Mouse (Mus musculus): ENCODE data around the gene Abca8a. TPM values are rescaled to one million over a fixed set of nuclear protein-coding genes. Genes with fewer than 3 reads are reported as not detected.

Abca8a gene
- total and polyA plus RNA-seq, 2 experiments from 2014 or later, result 0.39 to 0.71 TPM

DNA sequence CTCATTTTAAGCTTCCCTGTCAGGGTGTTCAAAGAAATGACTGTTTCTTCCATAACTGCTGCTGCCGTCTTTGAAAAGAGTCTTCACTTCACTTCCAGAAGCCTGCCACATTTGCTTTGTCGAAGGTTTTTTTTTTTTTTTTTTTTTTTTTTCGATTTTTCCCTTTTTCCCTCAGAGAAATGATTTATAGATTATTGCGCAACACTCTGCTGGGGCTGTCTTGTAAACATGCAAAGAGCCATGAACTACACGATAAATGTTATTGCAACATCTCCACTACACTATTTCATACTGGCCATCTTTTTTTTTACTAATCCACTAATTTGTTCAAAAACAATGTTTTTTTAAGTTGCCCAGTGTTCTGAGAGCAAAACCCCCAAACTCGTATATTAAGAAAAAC lies 1.7 kb upstream of the Abca8a start:
- no peak overlapping the region for H3K4me2 ChIP-seq (ENCODE audit: low read depth, low read length, poor library complexity, severe bottlenecking)
- no peaks in the 10 kb centered on the region for H3K36me3 ChIP-seq (ENCODE audit: insufficient read depth, low read length)
- H3K4me1 ChIP-seq (ENCODE audit: insufficient read depth, low read length), result no peaks in the 10 kb centered on the region
- WGBS, result 74% methylated on average over 6 of the region's 6 CpGs
- no peaks in the 10 kb centered on the region for H3K9me3 ChIP-seq (ENCODE audit: low read length)
- no peak for TF ChIP-seq CTCF (IDR thresholded peaks at IDR 0.05)
- H3K27me3 ChIP-seq (ENCODE audit: insufficient read depth, low read length), result no peaks in the 10 kb centered on the region
- DNase-seq (ENCODE audit: low spot score), result no peak
- H3K9ac ChIP-seq (replicated peaks; ENCODE audit: low read length, poor library complexity, severe bottlenecking), result no peak overlapping the region
- ATAC-seq (ENCODE audit: low FRiP score), result no peak
- H3K27ac ChIP-seq (ENCODE audit: low read depth, low read length), result no peak overlapping the region
- H3K4me3 ChIP-seq (ENCODE audit: low read depth, low read length), result no peak overlapping the region

DNA sequence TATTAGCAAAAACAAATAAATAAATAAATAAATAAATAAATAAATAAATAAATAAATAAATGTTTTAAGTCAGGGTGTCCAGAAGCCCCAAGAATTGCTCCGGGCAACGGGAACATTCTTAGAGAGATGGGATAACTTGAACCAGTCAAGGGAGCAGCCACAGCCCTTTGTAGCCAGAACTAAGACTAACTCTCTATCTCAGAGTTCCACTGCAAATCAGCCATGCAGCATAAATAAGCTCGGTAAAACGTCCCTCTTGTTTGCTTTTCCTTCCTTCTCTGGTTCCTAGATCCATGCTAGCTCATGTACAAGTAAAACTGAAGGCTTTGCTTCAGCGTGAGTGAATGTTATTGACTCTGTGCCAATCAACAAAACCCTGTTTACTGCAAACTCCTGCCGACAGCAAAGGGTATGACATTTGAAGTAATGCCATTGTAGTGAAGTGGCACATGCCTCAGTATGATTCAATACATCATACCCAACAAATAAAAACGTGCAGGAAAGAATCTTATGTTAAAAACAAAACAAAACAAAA lies 865 bp downstream of the Abca8a start:
- ATAC-seq (ENCODE audit: low FRiP score), result no peak
- no peak overlapping the region for H3K4me3 ChIP-seq (ENCODE audit: low read depth, low read length)
- H3K36me3 ChIP-seq (ENCODE audit: insufficient read depth, low read length), result no peaks in the 10 kb centered on the region
- WGBS, result 65% methylated on average over 7 of the region's 7 CpGs
- no peaks in the 10 kb centered on the region for H3K4me1 ChIP-seq (ENCODE audit: insufficient read depth, low read length)
- peak; percentile 1 for DNase-seq (ENCODE audit: low spot score)
- H3K9ac ChIP-seq (replicated peaks; ENCODE audit: low read length, poor library complexity, severe bottlenecking), result no peak overlapping the region
- TF ChIP-seq CTCF (IDR thresholded peaks at IDR 0.05), result no peak
- H3K9me3 ChIP-seq (ENCODE audit: low read length), result no peaks in the 10 kb centered on the region
- H3K27ac ChIP-seq (ENCODE audit: low read depth, low read length), result no peak overlapping the region
- no peak overlapping the region for H3K4me2 ChIP-seq (ENCODE audit: low read depth, low read length, poor library complexity, severe bottlenecking)
- H3K27me3 ChIP-seq (ENCODE audit: insufficient read depth, low read length), result no peaks in the 10 kb centered on the region

GRCm38 (mm10) chr11:110094236-110094635 lies 1.5 kb downstream of the Abca8a start:
- Histone ChIP-seq H3K27ac (ENCODE audit: low read depth, low read length) (no peak overlapping the region), H3K9ac (replicated peaks; ENCODE audit: low read length, poor library complexity, severe bottlenecking) (no peak overlapping the region), H3K27me3 (ENCODE audit: insufficient read depth, low read length) (no peaks in the 10 kb centered on the region), H3K4me3 (ENCODE audit: low read depth, low read length) (no peak overlapping the region), H3K4me2 (ENCODE audit: low read depth, low read length, poor library complexity, severe bottlenecking) (no peak overlapping the region), H3K36me3 (ENCODE audit: insufficient read depth, low read length) (no peaks in the 10 kb centered on the region), H3K9me3 (ENCODE audit: low read length) (no peaks in the 10 kb centered on the region), H3K4me1 (ENCODE audit: insufficient read depth, low read length) (no peaks in the 10 kb centered on the region)
- ATAC-seq (ENCODE audit: low FRiP score), result no peak
- no peak for TF ChIP-seq CTCF (IDR thresholded peaks at IDR 0.05)
- peak; percentile 66 for DNase-seq (ENCODE audit: low spot score)
- WGBS, result 71% methylated on average over 3 of the region's 3 CpGs

DNA sequence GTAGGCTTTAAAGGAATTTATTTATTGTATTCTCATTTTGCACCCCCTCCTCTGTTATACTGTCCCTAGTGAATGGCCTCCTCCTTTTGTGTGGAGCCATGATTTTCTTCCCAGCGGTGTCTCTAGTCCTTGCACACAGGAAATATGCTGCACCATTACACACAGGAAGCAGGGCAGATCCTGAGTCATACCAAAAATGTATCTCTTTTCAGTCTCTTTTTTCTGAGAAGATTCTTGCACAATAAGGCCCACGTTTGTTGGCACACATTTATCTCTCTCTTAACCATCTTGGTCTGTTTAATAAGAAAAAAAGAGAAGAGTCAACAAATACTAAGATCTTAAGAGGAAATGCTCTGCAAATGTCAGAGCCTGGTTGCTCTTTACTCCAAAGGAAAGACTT lies 4.5 kb downstream of the Abca8a start:
- H3K4me3 ChIP-seq (ENCODE audit: low read depth, low read length), result no peak overlapping the region
- H3K9ac ChIP-seq (replicated peaks; ENCODE audit: low read length, poor library complexity, severe bottlenecking), result no peak overlapping the region
- DNase-seq (ENCODE audit: low spot score), result no peak
- H3K4me1 ChIP-seq (ENCODE audit: insufficient read depth, low read length), result no peaks in the 10 kb centered on the region
- H3K27me3 ChIP-seq (ENCODE audit: insufficient read depth, low read length), result no peaks in the 10 kb centered on the region
- no peak overlapping the region for H3K4me2 ChIP-seq (ENCODE audit: low read depth, low read length, poor library complexity, severe bottlenecking)
- H3K9me3 ChIP-seq (ENCODE audit: low read length), result no peaks in the 10 kb centered on the region
- H3K27ac ChIP-seq (ENCODE audit: low read depth, low read length), result no peak overlapping the region
- TF ChIP-seq CTCF (IDR thresholded peaks at IDR 0.05), result no peak
- WGBS, result 75% methylated on average over 2 of the region's 2 CpGs
- no peaks in the 10 kb centered on the region for H3K36me3 ChIP-seq (ENCODE audit: insufficient read depth, low read length)
- no peak for ATAC-seq (ENCODE audit: low FRiP score)

DNA sequence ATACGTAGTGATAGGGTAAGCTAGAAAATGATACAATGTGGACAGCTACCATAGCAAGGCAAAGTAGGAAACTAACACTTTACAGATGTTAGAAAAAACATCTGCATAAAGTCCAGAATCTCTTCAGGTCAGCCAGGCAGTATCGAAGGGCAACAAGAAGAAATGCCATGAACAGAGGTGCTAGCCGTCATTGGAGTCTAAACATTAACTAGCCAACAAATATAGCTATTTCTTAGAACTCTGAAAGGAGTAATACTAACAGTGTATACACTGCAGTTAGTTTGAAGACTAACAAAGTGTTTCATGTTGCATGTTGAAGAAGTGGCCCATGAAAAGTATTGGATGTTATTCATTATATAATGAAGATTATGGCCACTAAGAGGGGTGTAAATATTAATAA lies 23.6 kb downstream of the Abca8a start:
- Histone ChIP-seq H3K9ac (replicated peaks; ENCODE audit: low read length, poor library complexity, severe bottlenecking) (no peak overlapping the region), H3K4me3 (ENCODE audit: low read depth, low read length) (no peak overlapping the region), H3K27me3 (ENCODE audit: insufficient read depth, low read length) (no peaks in the 10 kb centered on the region), H3K4me2 (ENCODE audit: low read depth, low read length, poor library complexity, severe bottlenecking) (no peak overlapping the region), H3K36me3 (ENCODE audit: insufficient read depth, low read length) (no peaks in the 10 kb centered on the region), H3K9me3 (ENCODE audit: low read length) (no peaks in the 10 kb centered on the region), H3K4me1 (ENCODE audit: insufficient read depth, low read length) (no peaks in the 10 kb centered on the region), H3K27ac (ENCODE audit: low read depth, low read length) (no peak overlapping the region)
- DNase-seq (ENCODE audit: low spot score) (no peak), ATAC-seq (ENCODE audit: low FRiP score) (no peak)
- no peak for TF ChIP-seq CTCF (IDR thresholded peaks at IDR 0.05)
- 95% methylated on average over 3 of the region's 3 CpGs for WGBS

DNA sequence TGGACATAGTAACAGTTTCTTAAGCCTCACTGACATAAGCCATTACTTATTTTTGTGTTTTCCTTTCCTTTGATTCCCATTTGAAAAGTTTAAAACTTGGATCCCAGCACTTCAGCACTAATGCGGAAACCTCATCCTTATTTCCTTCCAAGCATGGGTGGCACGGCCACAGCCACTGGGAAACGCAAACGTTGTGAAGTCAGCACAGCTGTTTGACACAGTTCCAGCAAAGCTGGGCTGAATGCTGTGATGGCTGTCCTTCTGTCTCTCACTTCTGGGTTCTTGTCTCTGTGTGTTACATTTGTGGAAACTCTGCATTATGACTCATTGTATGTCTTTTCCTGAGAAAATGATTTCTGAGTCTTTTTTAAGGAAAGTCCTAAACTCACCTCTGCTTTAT lies 34.7 kb downstream of the Abca8a start:
- DNase-seq (ENCODE audit: low spot score) (no peak), ATAC-seq (ENCODE audit: low FRiP score) (no peak)
- Histone ChIP-seq H3K4me1 (ENCODE audit: insufficient read depth, low read length) (no peaks in the 10 kb centered on the region), H3K9me3 (ENCODE audit: low read length) (no peaks in the 10 kb centered on the region), H3K4me2 (ENCODE audit: low read depth, low read length, poor library complexity, severe bottlenecking) (no peak overlapping the region), H3K9ac (replicated peaks; ENCODE audit: low read length, poor library complexity, severe bottlenecking) (no peak overlapping the region), H3K36me3 (ENCODE audit: insufficient read depth, low read length) (no peaks in the 10 kb centered on the region), H3K27ac (ENCODE audit: low read depth, low read length) (no peak overlapping the region), H3K4me3 (ENCODE audit: low read depth, low read length) (no peak overlapping the region), H3K27me3 (ENCODE audit: insufficient read depth, low read length) (no peaks in the 10 kb centered on the region)
- 79% methylated on average over 4 of the region's 4 CpGs for WGBS
- no peak for TF ChIP-seq CTCF (IDR thresholded peaks at IDR 0.05)
